Mouse (Mus musculus): Measurements from ENCODE around the gene 1700010B08Rik. TPM values are rescaled to one million over a fixed set of nuclear protein-coding genes. Genes with fewer than 3 reads are reported as not detected.

The 1700010B08Rik gene
- polyA plus RNA-seq, 1 experiment: not detected

DNA sequence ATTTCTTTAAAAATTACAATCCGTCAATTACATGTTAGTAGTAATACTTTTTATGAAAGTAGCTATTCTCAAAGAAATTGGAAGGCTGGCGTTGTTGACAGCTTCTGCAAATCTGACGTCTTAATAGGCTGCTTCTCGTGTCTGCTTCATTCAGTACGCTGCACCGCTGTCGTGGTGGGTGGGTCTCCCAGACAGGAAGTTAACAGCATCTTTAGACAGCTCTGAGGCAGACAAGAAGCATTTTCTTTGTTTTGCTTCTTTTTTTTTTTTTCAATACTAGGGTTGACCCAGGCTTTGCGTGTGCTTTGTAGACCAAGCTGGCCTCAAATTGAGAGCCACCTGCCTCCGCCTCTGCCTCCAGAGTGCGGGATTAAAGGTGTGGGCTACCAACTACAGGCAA, 50.0 kb downstream of the 1700010B08Rik start:
- no peaks in the 10 kb centered on the region for H3K4me1 ChIP-seq (ENCODE audit: control insufficient read depth, insufficient read depth, low read length)
- H3K27ac ChIP-seq (ENCODE audit: control insufficient read depth, insufficient read depth, low read depth, low read length, poor library complexity): no peak overlapping the region
- TF ChIP-seq POLR2A (IDR thresholded peaks at IDR 0.05; ENCODE audit: borderline replicate concordance, control insufficient read depth, low read depth, low read length) (no peak), CTCF (IDR thresholded peaks at IDR 0.05; ENCODE audit: control insufficient read depth, insufficient read depth, low read length) (no peak)
- H3K4me3 ChIP-seq (replicated peaks; ENCODE audit: control insufficient read depth, low read depth, low read length): no peak overlapping the region
- WGBS: 54% methylated on average over 10 of the region's 10 CpGs

DNA sequence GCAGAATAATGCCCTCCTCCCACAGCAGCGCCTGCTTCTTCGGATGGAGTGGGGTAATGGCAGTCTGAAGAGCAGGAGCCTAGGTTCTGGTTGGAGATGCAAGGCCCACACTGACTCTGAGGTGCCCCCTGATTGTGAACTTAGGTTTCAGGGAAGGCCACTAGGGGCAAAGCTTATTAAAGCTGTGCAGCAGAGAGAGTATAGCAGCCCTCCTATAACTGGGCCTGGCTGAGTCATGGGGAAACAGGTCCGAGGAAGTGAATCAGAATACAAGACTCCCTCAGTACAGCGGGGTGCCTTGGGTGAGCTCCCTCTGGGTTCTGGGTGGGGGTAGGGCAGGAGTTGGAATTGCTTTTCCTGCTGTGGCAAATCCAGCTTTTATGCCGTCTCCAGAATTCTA, 51.4 kb downstream of the 1700010B08Rik start:
- TF ChIP-seq POLR2A (IDR thresholded peaks at IDR 0.05; ENCODE audit: borderline replicate concordance, control insufficient read depth, low read depth, low read length) (no peak), CTCF (IDR thresholded peaks at IDR 0.05; ENCODE audit: control insufficient read depth, insufficient read depth, low read length) (no peak)
- Histone ChIP-seq H3K4me3 (replicated peaks; ENCODE audit: control insufficient read depth, low read depth, low read length) (no peak overlapping the region), H3K27ac (ENCODE audit: control insufficient read depth, insufficient read depth, low read depth, low read length, poor library complexity) (no peak overlapping the region), H3K4me1 (ENCODE audit: control insufficient read depth, insufficient read depth, low read length) (no peaks in the 10 kb centered on the region)
- 84% methylated on average over 5 of the region's 5 CpGs for WGBS

Other genes starting within 250 kb of the 1700010B08Rik start
- not detected in 2 replicates for gene 1700021F07Rik, start 196.8 kb upstream of the 1700010B08Rik start, polyA plus RNA-seq (2011; ENCODE audit: insufficient read depth, insufficient read length, low replicate concordance, missing spikeins)
- gene Ankrd60, start 141.1 kb upstream of the 1700010B08Rik start, polyA plus RNA-seq (2011; ENCODE audit: insufficient read depth, insufficient read length, low replicate concordance, missing spikeins): not detected in 2 replicates
- 8.1 and 9.7 TPM in 2 replicates for gene Rab22a, start 59.7 kb upstream of the 1700010B08Rik start, polyA plus RNA-seq (2011; ENCODE audit: insufficient read depth, insufficient read length, low replicate concordance, missing spikeins)
- 10.6 and 24.6 TPM in 2 replicates for gene Vapb, start 18.1 kb downstream of the 1700010B08Rik start, polyA plus RNA-seq (2011; ENCODE audit: insufficient read depth, insufficient read length, low replicate concordance, missing spikeins)

Measured in bone marrow, adult 2 months (tissue).